Mouse (Mus musculus) c-Kit-positive CD71-positive TER-119-negative erythroid progenitor cells, embryonic 14.5 days (primary cell): ENCODE data around the gene Mup4.
"Not testable (repeated sequence)": the region's sequence is repeated elsewhere in the genome, so short reads cannot be mapped to it uniquely, and the experiment has no call there.

Source experiments
- DNase-seq: peaks from one replicate; pipeline ENCODE4 v3.0.0-alpha.2; 2013; ENCODE audit warnings: low read depth

The Mup4 gene

DNA sequence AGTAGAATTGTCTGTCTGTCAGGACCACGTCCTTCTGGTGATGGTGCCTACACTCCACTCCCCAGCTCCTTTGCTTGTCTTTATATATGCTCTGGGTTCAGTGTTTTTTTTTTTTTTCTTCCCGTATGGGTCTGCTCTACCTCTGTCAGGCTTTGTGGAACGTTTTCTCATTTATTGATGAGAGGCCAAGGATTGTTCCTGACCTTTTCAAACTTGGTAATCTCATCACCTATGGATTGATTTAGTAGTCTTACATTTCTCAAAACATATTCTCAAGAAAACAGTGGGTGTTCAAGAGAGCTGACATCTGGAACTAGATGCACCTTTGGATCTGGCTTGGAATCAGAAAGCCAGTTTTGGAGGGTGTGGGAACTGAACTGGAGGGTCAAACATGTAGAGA, at the start of gene Mup4:
Gene Mup4 (minus strand): TSS at position 101 of the 400 bp plus-strand sequence.
- no peak for DNase-seq

DNA sequence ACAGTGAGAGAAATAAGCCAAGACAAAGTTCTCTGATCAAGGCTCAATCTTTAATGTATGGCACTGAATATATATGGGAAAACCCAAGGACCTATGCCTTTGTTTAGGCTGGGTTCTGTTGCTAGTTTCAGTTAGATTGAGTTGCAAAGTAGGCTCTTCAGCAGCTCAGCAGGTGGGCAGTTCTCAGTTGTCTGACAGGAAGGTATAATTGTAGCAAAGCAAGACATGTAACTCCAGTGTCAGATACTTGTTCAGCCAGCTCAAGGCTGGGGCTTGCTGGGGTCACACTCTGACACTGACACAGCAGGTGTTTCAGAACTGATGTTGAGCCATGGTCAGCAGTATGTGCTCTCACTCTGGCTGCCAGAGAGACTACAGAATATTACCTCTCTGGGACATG, 37.4 kb upstream of the Mup4 start:
- DNase-seq, result not testable (repeated sequence)

DNA sequence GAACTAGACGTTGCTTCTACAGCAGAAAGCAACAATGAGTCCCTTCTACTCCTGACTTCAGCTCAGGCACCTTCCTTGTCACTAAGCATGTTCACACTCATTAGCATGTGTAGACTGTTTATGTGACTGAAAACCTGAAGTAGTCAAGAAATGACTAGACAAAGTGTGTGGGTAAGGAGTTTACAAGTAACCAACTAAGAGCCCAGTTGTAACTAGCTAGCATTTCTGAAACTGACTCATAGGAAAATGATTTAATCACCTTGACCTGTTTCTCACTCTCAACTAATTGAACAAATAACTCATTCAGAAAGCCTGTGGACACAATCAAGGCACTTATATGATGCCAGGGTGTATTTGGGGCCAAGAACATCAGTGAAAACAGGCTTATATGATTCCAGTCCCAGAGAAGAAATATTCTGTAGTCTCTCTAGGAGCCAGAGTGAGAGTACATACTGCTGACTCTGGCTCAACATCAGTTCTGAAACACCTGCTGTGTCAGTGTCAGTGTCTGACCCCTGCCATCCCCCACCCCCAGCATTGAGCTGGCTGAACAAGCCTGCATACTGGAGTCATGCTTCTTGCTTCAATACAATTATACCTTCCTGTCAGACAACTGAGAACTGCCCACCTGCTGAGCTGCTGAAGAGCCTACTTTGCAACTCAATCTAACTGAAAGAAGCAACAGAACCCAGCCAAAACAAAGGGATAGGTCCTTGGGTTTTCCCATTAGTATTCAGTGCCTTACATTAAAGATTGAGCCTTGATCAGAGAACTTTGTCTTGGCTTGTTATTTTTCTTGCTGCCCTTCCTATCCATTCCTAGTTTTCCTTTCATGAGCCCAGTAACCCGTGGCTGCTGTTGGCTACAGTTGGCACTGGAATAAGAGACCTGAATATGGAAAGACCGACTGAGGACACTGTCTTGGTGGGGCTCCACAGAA, 3.2 kb upstream of the Mup4 start, which contains the start of gene Mup6:
Gene Mup6 (plus strand): TSS at position 890 of the 940 bp plus-strand sequence.
- no peak for DNase-seq

DNA sequence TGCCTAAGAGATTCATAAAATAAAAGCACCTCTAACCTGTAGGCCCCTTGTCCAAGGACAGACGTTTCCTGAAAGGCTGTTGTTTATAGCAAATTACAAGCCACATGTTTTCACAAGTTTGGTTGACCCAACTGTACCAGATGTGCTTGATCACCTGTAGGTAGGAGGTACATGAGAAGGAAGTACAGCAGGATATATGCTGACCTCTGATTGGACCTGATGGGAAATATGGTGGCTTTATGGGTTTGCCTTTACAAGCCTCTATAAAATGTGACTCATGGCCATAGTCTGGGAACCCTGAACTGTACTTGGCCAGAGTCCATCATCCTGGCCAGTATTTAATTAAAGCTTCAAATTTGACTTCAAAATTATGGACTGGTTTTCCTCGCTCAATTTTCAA, 23.0 kb downstream of the Mup4 start:
- DNase-seq, result no peak

DNA sequence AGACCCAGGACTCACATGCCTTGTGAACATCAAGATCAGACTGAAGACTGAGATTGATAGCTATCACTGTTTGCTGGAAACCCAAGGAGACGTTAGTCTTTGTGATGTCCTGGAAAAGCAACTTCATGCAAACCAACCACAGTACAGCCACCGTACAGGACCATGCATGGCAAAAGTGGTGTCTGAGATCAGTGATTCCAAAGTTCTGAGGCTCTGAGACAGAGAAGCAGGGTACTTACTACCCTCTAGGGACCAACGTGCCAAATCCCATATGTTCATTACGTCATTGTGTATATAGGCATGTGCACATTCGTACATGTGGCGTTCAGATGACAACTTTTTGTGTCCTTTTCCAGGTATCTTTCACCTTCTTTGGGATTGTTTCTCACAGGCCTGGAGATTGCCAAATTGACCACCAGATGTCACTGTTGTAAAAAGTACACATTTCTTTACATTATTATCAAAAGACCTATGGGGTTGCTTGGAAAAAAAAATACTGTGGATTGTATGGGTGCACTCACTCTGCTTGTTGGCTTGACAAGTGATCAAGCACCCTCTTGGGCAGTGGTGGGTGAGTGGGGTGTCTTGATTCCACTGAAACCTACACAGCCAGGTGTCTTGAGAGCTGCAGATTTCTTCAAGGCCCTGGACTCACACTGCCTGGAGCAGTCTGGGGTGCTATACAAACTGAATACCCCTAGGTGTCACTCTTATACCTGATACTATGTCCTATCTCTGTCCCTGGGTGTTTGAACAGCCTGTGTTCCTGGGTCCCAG, 27.8 kb downstream of the Mup4 start:
- DNase-seq, result peak; percentile 10

DNA sequence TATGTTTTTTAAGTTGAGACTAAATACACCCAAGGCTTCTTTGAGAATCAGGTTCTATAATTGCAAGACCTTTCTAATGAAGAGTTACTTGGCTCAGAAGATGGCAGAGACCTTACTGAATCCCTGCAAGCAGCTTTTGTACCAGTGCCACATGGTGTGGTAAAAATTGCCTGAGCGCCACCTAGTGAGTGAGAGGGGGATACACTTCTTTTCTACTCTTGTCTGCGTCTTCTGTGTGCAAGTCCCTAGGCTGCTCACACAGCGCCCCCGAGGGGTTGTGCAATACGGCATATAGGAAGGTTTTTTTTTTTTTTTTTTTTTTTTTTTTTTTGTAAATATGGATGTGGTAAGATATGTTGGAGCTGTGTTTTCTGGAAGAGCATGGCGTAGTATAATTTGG, 32.2 kb downstream of the Mup4 start:
- peak; percentile 47 for DNase-seq

DNA sequence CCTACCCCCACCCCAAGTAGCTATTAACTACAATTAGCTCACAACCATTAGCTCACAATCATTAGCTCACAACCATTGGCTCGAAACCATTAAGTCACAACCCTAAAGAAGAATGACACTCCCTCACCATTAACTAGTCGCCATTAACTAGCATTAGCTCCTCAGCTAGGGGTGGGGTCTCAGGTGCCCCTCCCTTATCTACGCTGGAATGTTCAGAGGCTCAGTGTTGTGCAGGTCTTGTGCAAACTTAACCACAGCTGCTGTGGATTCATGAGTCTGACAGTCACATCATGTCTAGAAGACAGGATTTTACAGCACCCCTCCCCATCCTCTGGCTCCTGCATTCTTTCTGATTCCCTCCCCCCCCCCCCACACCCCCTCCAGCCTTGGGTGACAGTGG, 32.8 kb downstream of the Mup4 start:
- no peak for DNase-seq

DNA sequence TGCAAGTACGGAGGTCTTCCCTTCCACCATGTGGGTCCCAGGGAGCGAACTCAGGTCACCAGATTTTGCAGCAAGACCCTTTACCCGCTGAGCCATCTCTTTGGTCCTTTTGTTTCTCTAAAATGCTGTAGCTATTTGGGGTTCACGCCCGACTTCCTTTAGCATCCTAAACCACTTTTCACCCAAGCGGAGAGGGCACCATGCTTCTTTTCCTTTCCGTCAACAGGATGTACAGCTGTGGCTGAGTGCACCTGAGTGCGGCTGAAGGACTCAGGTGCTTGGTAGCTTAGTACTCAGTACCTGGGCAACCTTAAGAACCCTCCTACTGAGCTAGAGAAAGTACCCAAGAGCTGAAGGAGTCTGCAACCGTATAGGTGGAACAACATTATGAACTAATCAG, 35.4 kb downstream of the Mup4 start:
- DNase-seq, result no peak

DNA sequence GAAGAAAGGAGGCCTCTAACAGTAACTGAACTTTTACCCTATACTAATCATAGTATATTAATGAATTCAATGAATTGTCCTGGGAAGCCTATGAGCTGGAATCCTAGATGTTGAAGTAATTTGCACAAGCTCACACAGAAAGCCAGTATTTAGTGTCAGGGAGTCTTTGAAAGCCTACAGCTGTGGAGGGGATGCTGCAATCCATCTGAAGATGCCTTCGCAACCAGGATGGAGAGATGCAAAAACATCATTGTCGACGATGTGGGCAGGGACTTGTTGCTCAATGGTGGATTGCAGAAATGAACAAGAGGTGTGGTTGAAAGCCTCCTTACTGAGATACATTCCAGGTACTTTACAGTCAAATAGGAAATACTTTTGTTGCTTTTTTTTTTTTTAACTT, 42.5 kb downstream of the Mup4 start:
- no peak for DNase-seq

DNA sequence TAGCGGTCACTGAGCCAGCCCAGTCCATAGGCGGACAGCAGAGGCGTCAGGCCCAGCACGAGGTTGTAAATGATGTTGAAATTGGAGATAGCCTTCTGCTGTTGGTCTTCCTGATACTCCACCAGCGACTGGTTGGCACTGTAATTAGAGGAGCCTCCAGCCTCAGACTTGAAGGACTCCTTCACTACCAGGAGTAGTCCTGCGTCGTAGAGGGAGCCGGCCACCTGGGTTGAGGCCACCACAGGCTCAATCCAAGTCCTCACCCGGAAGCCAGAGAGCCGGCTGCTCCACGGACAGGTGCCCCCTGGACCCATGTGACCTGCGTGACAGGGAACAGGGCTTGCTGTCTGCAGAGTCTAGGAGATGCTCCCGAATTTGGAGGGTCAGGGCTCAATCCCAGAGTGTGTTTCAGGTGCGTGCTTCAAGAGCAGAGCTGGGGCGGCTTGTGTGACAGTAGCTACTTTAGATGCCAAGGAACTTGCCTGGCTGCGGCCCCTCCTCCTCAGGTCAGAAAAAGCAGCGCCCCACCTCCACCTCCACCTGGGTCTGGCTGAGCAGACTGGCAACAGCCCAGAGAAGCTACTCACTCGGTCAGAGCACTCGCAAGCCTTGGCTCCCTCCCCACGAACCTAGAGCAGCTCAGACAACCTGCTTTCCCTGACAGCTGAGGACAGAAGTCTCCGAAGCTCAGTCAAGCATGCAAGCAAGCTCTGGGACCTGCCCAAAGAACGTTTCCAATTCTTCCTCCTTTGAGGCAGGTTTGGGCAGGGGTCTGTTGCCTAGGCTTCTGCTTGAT, 45.7 kb downstream of the Mup4 start, which contains the start of gene Slc46a2:
Gene Slc46a2 (minus strand): TSS at position 449 of the 796 bp plus-strand sequence.
- no peak for DNase-seq

DNA sequence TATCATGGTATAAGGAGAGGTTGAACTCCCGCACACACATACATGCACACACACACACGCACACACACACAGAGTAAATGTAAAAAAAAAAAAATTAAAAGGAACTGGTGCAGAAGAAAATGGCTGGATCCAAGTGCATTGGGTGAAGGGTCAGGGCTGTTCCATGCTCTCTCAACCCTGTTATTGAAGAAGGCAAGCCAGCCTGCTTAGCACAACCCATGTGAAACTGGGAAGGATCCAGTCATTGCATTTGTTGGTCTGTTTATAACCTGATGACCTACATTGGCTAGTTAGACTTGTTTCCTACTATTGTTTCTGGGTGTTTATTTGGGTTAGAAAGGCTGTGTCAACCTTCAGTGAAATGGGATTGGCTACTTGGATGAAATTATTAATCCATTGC, 51.7 kb downstream of the Mup4 start:
- no peak for DNase-seq

DNA sequence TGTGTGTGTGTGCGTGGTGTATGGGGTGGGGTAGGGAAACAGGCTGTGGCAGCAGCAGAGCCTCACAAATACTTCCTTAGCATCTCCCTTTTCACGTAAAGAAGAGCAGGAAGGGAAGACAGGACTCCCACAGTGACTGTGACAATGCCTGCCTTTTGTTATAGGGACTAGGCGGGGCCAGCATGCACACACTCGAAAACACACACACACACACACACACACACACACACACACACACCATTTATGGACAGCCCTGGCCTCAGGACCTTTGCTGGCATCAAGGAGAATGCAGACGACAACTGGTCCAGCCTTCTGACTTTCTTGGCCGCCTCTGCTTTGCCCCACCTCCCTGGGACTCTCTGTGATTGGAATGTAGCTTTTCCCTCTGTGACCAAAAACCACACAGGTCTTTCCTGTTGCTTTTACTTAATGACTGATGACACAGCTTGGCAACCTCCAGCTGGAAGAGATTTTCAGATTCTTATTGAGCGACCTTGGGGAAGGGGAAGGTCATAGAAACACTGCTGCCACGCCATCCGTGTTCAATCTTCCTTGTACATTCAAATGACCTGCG, 52.8 kb downstream of the Mup4 start:
- DNase-seq, result no peak

DNA sequence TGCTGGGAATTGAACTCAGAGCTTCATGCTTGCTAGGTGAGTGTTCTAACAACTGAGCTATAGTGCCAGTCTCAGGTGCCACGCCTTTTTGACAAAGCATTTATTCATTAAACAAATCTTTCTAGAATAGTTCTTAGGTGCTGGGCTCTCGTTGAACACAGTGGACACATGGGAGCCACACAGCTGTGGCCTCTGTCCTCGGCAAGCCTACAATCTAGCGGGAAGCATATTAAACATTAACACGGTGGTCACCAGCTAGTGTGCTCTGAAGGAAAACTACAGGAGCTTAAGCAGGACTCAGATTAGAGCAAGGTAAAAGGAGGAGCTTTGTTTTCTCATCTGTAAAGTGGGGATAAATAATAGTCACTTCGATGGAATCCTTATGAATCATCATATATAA, 53.4 kb downstream of the Mup4 start:
- DNase-seq, result no peak
